Mouse (Mus musculus) embryo, embryonic 10 days (tissue): Measurements from ENCODE around the gene Rbm34.
"Not testable (repeated sequence)": the region's sequence is repeated elsewhere in the genome, so short reads cannot be mapped to it uniquely, and the experiment has no call there.

Experiments used
- DNase-seq: peaks from one replicate; pipeline ENCODE4 v3.0.0-alpha.2; 2015; ENCODE audit warnings: low spot score

The Rbm34 gene

GRCm38 (mm10) chr8:126919255-126919654 lies 51.6 kb downstream of the Rbm34 start:
- no peak for DNase-seq

GRCm38 (mm10) chr8:126918356-126918755 lies 52.5 kb downstream of the Rbm34 start:
- DNase-seq: no peak

- no peak for DNase-seq
These were observed 53.5 kb downstream of the Rbm34 start for GRCm38 (mm10) chr8:126917179-126917905.

GRCm38 (mm10) chr8:126916611-126917010 lies 54.3 kb downstream of the Rbm34 start:
- DNase-seq: no peak

- DNase-seq: no peak
These were observed 56.1 kb downstream of the Rbm34 start for GRCm38 (mm10) chr8:126914609-126915375.

GRCm38 (mm10) chr8:126914107-126914490 lies 56.8 kb downstream of the Rbm34 start:
- DNase-seq: not testable (repeated sequence)

GRCm38 (mm10) chr8:126913241-126914106 lies 57.4 kb downstream of the Rbm34 start:
- DNase-seq: no peak

- no peak for DNase-seq
These were observed 61.5 kb downstream of the Rbm34 start for GRCm38 (mm10) chr8:126909371-126909802.

GRCm38 (mm10) chr8:126908805-126909204 lies 62.1 kb downstream of the Rbm34 start:
- no peak for DNase-seq

GRCm38 (mm10) chr8:126907968-126908367 lies 62.9 kb downstream of the Rbm34 start:
- no peak for DNase-seq

GRCm38 (mm10) chr8:126907374-126907773 lies 63.5 kb downstream of the Rbm34 start:
- no peak for DNase-seq

- DNase-seq: peak; percentile 48
These were observed 65.5 kb downstream of the Rbm34 start for GRCm38 (mm10) chr8:126905387-126905786.

- no peak for DNase-seq
These were observed 66.9 kb downstream of the Rbm34 start for GRCm38 (mm10) chr8:126903927-126904326.

GRCm38 (mm10) chr8:126903224-126903895 lies 67.5 kb downstream of the Rbm34 start:
- no peak for DNase-seq

GRCm38 (mm10) chr8:126901612-126902011 lies 69.3 kb downstream of the Rbm34 start:
- no peak for DNase-seq

- DNase-seq: no peak
These were observed 69.8 kb downstream of the Rbm34 start for GRCm38 (mm10) chr8:126901049-126901448.
